Mouse (Mus musculus) ES-E14 (cell line): ENCODE data around the gene C130074G19Rik.

Experiments
- CHD2 ChIP-seq: IDR thresholded peaks from 2 replicates; pipeline ENCODE4 v1.6.1; 2014; ENCODE audit warnings: mild to moderate bottlenecking, low read depth, low read length, inconsistent platforms
- HCFC1 ChIP-seq: IDR thresholded peaks from 2 replicates; pipeline ENCODE4 v1.6.1; 2012; ENCODE audit warnings: low read length, inconsistent platforms, borderline replicate concordance; ENCODE audit not compliant: insufficient read depth
- MAFK ChIP-seq: IDR thresholded peaks from 2 replicates; pipeline ENCODE4 v1.6.1; 2014; ENCODE audit warnings: mild to moderate bottlenecking, low read depth, low read length, inconsistent platforms; ENCODE audit not compliant: insufficient read depth
- ZC3H11A ChIP-seq: IDR thresholded peaks from 2 replicates; pipeline ENCODE4 v1.6.1; 2012; ENCODE audit warnings: low read depth, mild to moderate bottlenecking, inconsistent platforms, low read length, borderline replicate concordance

GRCm38 (mm10) chr1:184886160-184886559 lies 3.1 kb upstream of the C130074G19Rik start:
- TF ChIP-seq ZC3H11A (no peak), CHD2 (no peak), MAFK (no peak), HCFC1 (no peak)
